ENCODE assay signal across 8 mouse cellular contexts in the genomic region with DNA sequence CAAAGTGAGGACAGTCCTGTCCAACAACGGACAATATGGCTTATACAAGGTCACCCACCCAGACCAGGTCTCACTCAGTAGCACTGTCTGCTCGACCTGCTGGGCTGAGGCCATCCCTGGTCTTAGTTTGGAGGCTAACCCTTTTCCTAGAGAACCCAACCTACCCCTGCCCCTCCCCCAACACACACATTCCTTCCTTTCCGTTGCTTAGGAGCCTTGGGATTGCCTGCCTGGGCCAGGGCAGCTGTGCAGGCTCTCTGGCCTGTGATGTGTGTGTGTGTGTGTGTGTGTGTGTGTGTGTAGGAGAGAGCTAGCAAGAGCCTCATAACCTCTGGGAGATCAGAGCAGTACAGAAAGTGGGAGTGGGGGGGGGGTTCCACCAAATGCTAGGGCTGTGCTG. TPM values are rescaled to one million over a fixed set of nuclear protein-coding genes. Genes with fewer than 3 reads are reported as not detected.
DNase-seq lines count a peak whose midpoint lies in the region; ATAC-seq lines count a peak whose summit lies in the region.

No protein-coding gene starts in this region.

- 0 out of 2 replicates have a peak overlapping the region, but pooled peaks have one; percentile 54 for H3K9ac ChIP-seq in heart, embryonic 11.5 days (ENCODE audit: low read depth, low read length)
- H3K9ac ChIP-seq in embryonic facial prominence, embryonic 15.5 days, result no peak overlapping the region
- peak overlapping the region; percentile 4; the same call in 1 of the 2 replicates for H3K9ac ChIP-seq in midbrain, embryonic 16.5 days (ENCODE audit: low read depth, low read length)

- H3K4me3 ChIP-seq in heart, embryonic 11.5 days (ENCODE audit: low read depth, low read length), result no peak overlapping the region
- H3K4me3 ChIP-seq in embryonic facial prominence, embryonic 15.5 days (replicated peaks), result peak overlapping the region; percentile 70
- no peak overlapping the region for H3K4me3 ChIP-seq in midbrain, embryonic 16.5 days (ENCODE audit: low read depth, low read length)

- H3K4me1 ChIP-seq in heart, embryonic 11.5 days (ENCODE audit: control insufficient read depth, insufficient read depth, low read length), result peaks cover 26% of the 10 kb centered on the region
- H3K4me1 ChIP-seq in embryonic facial prominence, embryonic 15.5 days, result peaks cover 56% of the 10 kb centered on the region
- H3K4me1 ChIP-seq in midbrain, embryonic 16.5 days (ENCODE audit: control insufficient read depth, insufficient read depth, low read length), result peaks cover 14% of the 10 kb centered on the region

- H3K9me3 ChIP-seq in heart, embryonic 11.5 days (replicated peaks; ENCODE audit: control insufficient read depth, low read length), result no peaks in the 10 kb centered on the region
- H3K9me3 ChIP-seq in embryonic facial prominence, embryonic 15.5 days (replicated peaks), result no peaks in the 10 kb centered on the region
- no peaks in the 10 kb centered on the region for H3K9me3 ChIP-seq in midbrain, embryonic 16.5 days (replicated peaks; ENCODE audit: control insufficient read depth, low read length, poor library complexity, severe bottlenecking)

- peaks cover 3% of the 10 kb centered on the region for H3K36me3 ChIP-seq in heart, embryonic 11.5 days (ENCODE audit: control insufficient read depth, insufficient read depth, low read length)
- 0 out of 2 replicates have a peak, but pooled peaks cover 13% of the 10 kb centered on the region for H3K36me3 ChIP-seq in embryonic facial prominence, embryonic 15.5 days
- H3K36me3 ChIP-seq in midbrain, embryonic 16.5 days (ENCODE audit: control insufficient read depth, insufficient read depth, low read length), result peaks cover 5% of the 10 kb centered on the region

- peak overlapping the region; percentile 95 for H3K4me2 ChIP-seq in heart, embryonic 11.5 days
- peak overlapping the region; percentile 97 for H3K4me2 ChIP-seq in embryonic facial prominence, embryonic 15.5 days (replicated peaks)
- peak overlapping the region; percentile 95; the same call in 1 of the 2 replicates for H3K4me2 ChIP-seq in midbrain, embryonic 16.5 days (ENCODE audit: low read length)

- intact Hi-C loops in heart, postnatal 14 days (cut with DNase I), result loop anchor here (5.0 kb wide), 1 partner anchor 34 kb away; no protein-coding TSS in a partner anchor

- no peak overlapping the region for H3K27ac ChIP-seq in heart, embryonic 11.5 days (ENCODE audit: low read depth, low read length)
- peak overlapping the region; percentile 77 for H3K27ac ChIP-seq in embryonic facial prominence, embryonic 15.5 days (replicated peaks)
- no peak overlapping the region for H3K27ac ChIP-seq in midbrain, embryonic 16.5 days (ENCODE audit: low read length)

- peaks cover 7% of the 10 kb centered on the region; the same call in 1 of the 2 replicates for H3K27me3 ChIP-seq in heart, embryonic 11.5 days (ENCODE audit: control insufficient read depth, insufficient read depth, low read length)
- H3K27me3 ChIP-seq in embryonic facial prominence, embryonic 15.5 days, result no peaks in the 10 kb centered on the region
- peaks cover 6% of the 10 kb centered on the region; the same call in 1 of the 2 replicates for H3K27me3 ChIP-seq in midbrain, embryonic 16.5 days (ENCODE audit: control insufficient read depth, insufficient read depth, low read depth, low read length)

- ATAC-seq in heart, embryonic 11.5 days (replicated peaks; ENCODE audit: insufficient number of reproducible peaks, low FRiP score, low TSS enrichment), result no peak
- no peak for ATAC-seq in embryonic facial prominence, embryonic 15.5 days (ENCODE audit: insufficient number of reproducible peaks, low FRiP score, low TSS enrichment, low read depth)
- no peak for ATAC-seq in midbrain, embryonic 16.5 days

- 25% methylated on average over 3 of the region's 3 CpGs for WGBS in heart, embryonic 11.5 days (ENCODE audit: insufficient replicate concordance)
- WGBS in embryonic facial prominence, embryonic 15.5 days, result 26% methylated on average over 3 of the region's 3 CpGs
- 11% methylated on average over 3 of the region's 3 CpGs for WGBS in midbrain, embryonic 16.5 days

- DNase-seq in heart, postnatal 14 days, result no peak
- DNase-seq in kidney, postnatal 10 days, result peak; percentile 72
- DNase-seq in layer of hippocampus, postnatal 36 days, result no peak
- no peak for DNase-seq in natural killer cell, adult 2 months (ENCODE audit: low spot score in 2 of 2)
- DNase-seq in layer of hippocampus, postnatal 14 days (ENCODE audit: low spot score in 2 of 2), result no peak

RNA-seq across cellular contexts. Expression of a gene that starts 2.1 kb away (rescaled TPM):
- polyA plus RNA-seq in heart, embryonic 11.5 days (2014; fragmentation: Nextera tagmentation; extraction: Ambion mirVana), result 4.2 and 6.4 TPM in 2 replicates
- 10 to 100 TPM; 22.1 to 23.1 TPM for total RNA-seq in heart, postnatal 14 days (2021)
- 41.0 and 45.4 TPM in 2 replicates for polyA plus RNA-seq in embryonic facial prominence, embryonic 15.5 days (2015; fragmentation: Nextera tagmentation; extraction: Ambion mirVana)
- 19.6 and 22.3 TPM in 2 replicates for polyA plus RNA-seq in midbrain, embryonic 16.5 days (2015; fragmentation: Nextera tagmentation; extraction: Ambion mirVana)
- 10 to 100 TPM; 12.4 to 12.6 TPM for total RNA-seq in layer of hippocampus, postnatal 36 days (2021)
- total RNA-seq in layer of hippocampus, postnatal 14 days (2021), result 10 to 100 TPM; 11.4 to 12.1 TPM

RNA-seq across cellular contexts. Expression of a gene that starts 2.2 kb away (rescaled TPM):
- 0.59 and 0.97 TPM in 2 replicates for polyA plus RNA-seq in heart, embryonic 11.5 days (2014; fragmentation: Nextera tagmentation; extraction: Ambion mirVana)
- total RNA-seq in heart, postnatal 14 days (2021), result 1 to 10 TPM; 1.3 to 1.4 TPM
- polyA plus RNA-seq in embryonic facial prominence, embryonic 15.5 days (2015; fragmentation: Nextera tagmentation; extraction: Ambion mirVana), result 4.5 and 5.2 TPM in 2 replicates
- polyA plus RNA-seq in midbrain, embryonic 16.5 days (2015; fragmentation: Nextera tagmentation; extraction: Ambion mirVana), result 1.2 TPM in 2 replicates
- 1 to 10 TPM; 1.5 to 1.9 TPM for total RNA-seq in layer of hippocampus, postnatal 36 days (2021)
- 1 to 10 TPM in 1 of 2 experiments, under 1 TPM in 1; 0.88 to 1.3 TPM for total RNA-seq in layer of hippocampus, postnatal 14 days (2021)

RNA-seq across cellular contexts. Expression of a gene that starts 12.9 kb away (rescaled TPM):
- 29.7 and 32.2 TPM in 2 replicates for polyA plus RNA-seq in heart, embryonic 11.5 days (2014; fragmentation: Nextera tagmentation; extraction: Ambion mirVana)
- 10 to 100 TPM; 16.0 to 16.3 TPM for total RNA-seq in heart, postnatal 14 days (2021)
- polyA plus RNA-seq in embryonic facial prominence, embryonic 15.5 days (2015; fragmentation: Nextera tagmentation; extraction: Ambion mirVana), result 53.1 and 55.1 TPM in 2 replicates
- 80.0 and 82.7 TPM in 2 replicates for polyA plus RNA-seq in midbrain, embryonic 16.5 days (2015; fragmentation: Nextera tagmentation; extraction: Ambion mirVana)
- 10 to 100 TPM; 60.0 to 62.6 TPM for total RNA-seq in layer of hippocampus, postnatal 36 days (2021)
- 10 to 100 TPM; 60.5 to 65.1 TPM for total RNA-seq in layer of hippocampus, postnatal 14 days (2021)

RNA-seq across cellular contexts. Expression of a gene that starts 29.0 kb away (rescaled TPM):
- polyA plus RNA-seq in heart, embryonic 11.5 days (2014; fragmentation: Nextera tagmentation; extraction: Ambion mirVana), result 114 and 131 TPM in 2 replicates
- total RNA-seq in heart, postnatal 14 days (2021), result 10 to 100 TPM; 19.5 to 21.3 TPM
- 138 and 147 TPM in 2 replicates for polyA plus RNA-seq in embryonic facial prominence, embryonic 15.5 days (2015; fragmentation: Nextera tagmentation; extraction: Ambion mirVana)
- 83.7 and 85.9 TPM in 2 replicates for polyA plus RNA-seq in midbrain, embryonic 16.5 days (2015; fragmentation: Nextera tagmentation; extraction: Ambion mirVana)
- 10 to 100 TPM; 41.8 to 45.5 TPM for total RNA-seq in layer of hippocampus, postnatal 36 days (2021)
- total RNA-seq in layer of hippocampus, postnatal 14 days (2021), result 10 to 100 TPM; 50.1 to 53.0 TPM

RNA-seq across cellular contexts. Expression of a gene that starts 40.1 kb away (rescaled TPM):
- 69.5 and 72.7 TPM in 2 replicates for polyA plus RNA-seq in heart, embryonic 11.5 days (2014; fragmentation: Nextera tagmentation; extraction: Ambion mirVana)
- 10 to 100 TPM; 35.8 to 37.3 TPM for total RNA-seq in heart, postnatal 14 days (2021)
- 84.8 and 92.6 TPM in 2 replicates for polyA plus RNA-seq in embryonic facial prominence, embryonic 15.5 days (2015; fragmentation: Nextera tagmentation; extraction: Ambion mirVana)
- 91.5 and 106 TPM in 2 replicates for polyA plus RNA-seq in midbrain, embryonic 16.5 days (2015; fragmentation: Nextera tagmentation; extraction: Ambion mirVana)
- 10 to 100 TPM; 41.1 to 43.6 TPM for total RNA-seq in layer of hippocampus, postnatal 36 days (2021)
- total RNA-seq in layer of hippocampus, postnatal 14 days (2021), result 10 to 100 TPM; 32.6 to 37.7 TPM
